Mouse (Mus musculus) central nervous system, embryonic 14 days (tissue): ENCODE results near the gene Gm5169. TPM values are rescaled to one million over a fixed set of nuclear protein-coding genes. Genes with fewer than 3 reads are reported as not detected.

Source experiments
- polyA plus RNA-seq: library from polyadenylated mRNA; depleted of rRNA; stranded (reverse); fragments of >200 nt; gene quantifications from 2 replicates; pipeline ENCODE4 v1.2.3, GENCODE M21; 2012; rRNA removed

Gm5169 gene
- not detected in 2 replicates for polyA plus RNA-seq

GRCm38 (mm10) chrX:25301355-25301754 is at the start of gene Gm5169:
TSS of gene Gm5169 (minus strand) at chrX:25301455.

